Mouse (Mus musculus) CH12.LX (cell line): ENCODE measurements around the gene Slx4ip.

ENCODE experiments used
- MAFK ChIP-seq: IDR thresholded peaks from 2 replicates; pipeline ENCODE4 v1.6.1; 2011; ENCODE audit warnings: low read length, improper control_type of control experiment; ENCODE audit not compliant: insufficient replicate concordance
- ZC3H11A ChIP-seq: IDR thresholded peaks from 2 replicates; pipeline ENCODE4 v1.6.1; 2012; ENCODE audit warnings: low read depth, mild to moderate bottlenecking, inconsistent platforms, low read length, improper control_type of control experiment

- TF ChIP-seq MAFK = no peak
- TF ChIP-seq ZC3H11A = no peak
These were observed 210.1 kb downstream of the Slx4ip start for GRCm38 (mm10) chr2:137101074-137101473.
